Mouse (Mus musculus): Measurements from ENCODE around the gene Gabrb3.

DNA sequence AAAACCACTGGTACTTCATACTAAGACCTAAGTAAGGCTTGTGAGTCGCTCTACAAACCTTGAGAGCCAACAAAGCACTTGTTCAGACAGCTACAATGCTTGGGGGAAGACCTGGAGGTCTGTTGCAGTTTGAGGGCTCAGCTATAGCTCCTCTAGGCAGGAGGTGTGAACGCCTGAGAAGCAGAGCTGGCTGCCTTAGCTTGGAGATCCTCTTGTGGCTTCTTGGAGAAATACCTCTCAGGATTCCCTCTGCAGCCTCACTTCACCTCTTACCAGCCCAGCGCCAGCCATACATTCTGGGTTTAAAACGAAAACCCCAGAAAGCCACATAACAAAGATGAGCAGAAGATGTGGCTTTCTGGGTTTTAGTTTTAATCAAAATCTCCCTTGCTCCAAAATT, 29.4 kb upstream of the Gabrb3 start:
- no peak for TF ChIP-seq POLR2A (IDR thresholded peaks at IDR 0.05; ENCODE audit: borderline replicate concordance, control insufficient read depth, low read depth, low read length)
- TF ChIP-seq CTCF (IDR thresholded peaks at IDR 0.05; ENCODE audit: control insufficient read depth, insufficient read depth, low read length) = no peak
